Mouse (Mus musculus) midbrain, embryonic 13.5 days (tissue): ENCODE data around the gene Capn12. TPM values are rescaled to one million over a fixed set of nuclear protein-coding genes. Genes with fewer than 3 reads are reported as not detected.
"Not testable (repeated sequence)": the region's sequence is repeated elsewhere in the genome, so short reads cannot be mapped to it uniquely, and the experiment has no call there.

ENCODE experiments used
- ATAC-seq: fragments of 200-750 bp; cut with Nextera tagmentation; 2 replicates; pipeline ENCODE4 v1.8.0; 2017; ENCODE audit warnings: mild to moderate bottlenecking, moderate TSS enrichment, moderate library complexity
- H3K27ac ChIP-seq: fragments of 300-500 bp; sonication (generic); 2 replicates; pipeline ENCODE4 v1.5.1; 2015; ENCODE audit warnings: inconsistent platforms, mild to moderate bottlenecking, moderate library complexity
- H3K27me3 ChIP-seq: fragments of 300-500 bp; sonication (generic); 2 replicates; pipeline ENCODE4 v1.6.1; 2015; ENCODE audit warnings: mild to moderate bottlenecking, inconsistent platforms
- H3K36me3 ChIP-seq: fragments of 300-500 bp; sonication (generic); 2 replicates; pipeline ENCODE4 v1.6.1; 2015; ENCODE audit warnings: mild to moderate bottlenecking, inconsistent platforms
- H3K4me1 ChIP-seq: fragments of 300-500 bp; sonication (generic); replicated peaks from 2 replicates; pipeline ENCODE4 v1.6.1; 2015; ENCODE audit warnings: inconsistent platforms
- H3K4me2 ChIP-seq: fragments of 300-500 bp; sonication (generic); replicated peaks from 2 replicates; pipeline ENCODE4 v1.6.1; 2015; ENCODE audit warnings: moderate library complexity, mild to moderate bottlenecking, inconsistent platforms
- H3K4me3 ChIP-seq: fragments of 300-500 bp; sonication (generic); replicated peaks from 2 replicates; pipeline ENCODE4 v1.5.1; 2015; ENCODE audit warnings: mild to moderate bottlenecking, inconsistent platforms
- H3K9ac ChIP-seq: fragments of 300-500 bp; sonication (generic); replicated peaks from 2 replicates; pipeline ENCODE4 v1.6.1; 2015; ENCODE audit warnings: mild to moderate bottlenecking, inconsistent platforms
- H3K9me3 ChIP-seq: fragments of 300-500 bp; sonication (generic); 2 replicates; pipeline ENCODE4 v1.6.1; 2016; ENCODE audit warnings: mild to moderate bottlenecking, inconsistent platforms
- WGBS: fragments of 180-500 bp; shearing (Covaris S2); methylation state at CpG from one replicate; pipeline ENCODE4 v1.1.7; 2015; 5-methylcytosine and 5-hydroxymethylcytosine counted together
- polyA plus RNA-seq: library from polyadenylated mRNA; unstranded; fragments of >200 nt; fragmentation: Nextera tagmentation; extraction: Ambion mirVana; gene quantifications from 2 replicates; pipeline ENCODE4 v1.2.1, GENCODE M21; 2015

The Capn12 gene
- polyA plus RNA-seq, 1 experiment from 2014 or later: 0.62 TPM

DNA sequence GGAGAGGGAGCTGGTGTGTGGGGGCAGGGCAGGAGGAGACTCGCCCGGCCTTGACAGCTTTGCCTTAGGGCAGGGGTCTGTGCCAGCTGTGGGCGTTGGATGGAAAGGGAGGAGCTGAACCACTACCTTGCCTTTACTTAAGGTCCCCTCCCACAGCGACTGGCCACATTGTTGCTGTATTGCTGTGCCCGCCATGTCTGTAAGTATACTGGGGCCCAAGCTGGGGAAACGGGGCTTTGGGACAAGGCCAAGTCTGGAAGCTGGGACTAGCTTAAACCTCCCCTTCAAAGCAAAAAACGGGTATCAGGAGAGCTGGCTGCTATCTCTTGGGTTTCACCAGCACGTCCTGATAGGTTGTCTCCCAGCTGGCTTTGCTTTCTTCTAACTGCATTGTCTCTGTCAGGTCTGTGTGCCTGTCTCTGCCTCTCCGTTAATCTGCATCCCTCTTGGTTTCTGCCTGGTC lies 16.9 kb upstream of the Capn12 start:
- H3K4me2 ChIP-seq: peak overlapping the region; percentile 20; the same call in 1 of the 2 replicates
- ATAC-seq: no peak
- H3K36me3 ChIP-seq: no peaks in the 10 kb centered on the region
- H3K27ac ChIP-seq: 0 out of 2 replicates have a peak overlapping the region, but pooled peaks have one; percentile 30
- H3K4me3 ChIP-seq: no peak overlapping the region
- 52% methylated on average over 9 of the region's 9 CpGs for WGBS
- peaks cover 19% of the 10 kb centered on the region for H3K4me1 ChIP-seq
- no peaks in the 10 kb centered on the region for H3K9me3 ChIP-seq
- no peak overlapping the region for H3K9ac ChIP-seq
- no peaks in the 10 kb centered on the region for H3K27me3 ChIP-seq

DNA sequence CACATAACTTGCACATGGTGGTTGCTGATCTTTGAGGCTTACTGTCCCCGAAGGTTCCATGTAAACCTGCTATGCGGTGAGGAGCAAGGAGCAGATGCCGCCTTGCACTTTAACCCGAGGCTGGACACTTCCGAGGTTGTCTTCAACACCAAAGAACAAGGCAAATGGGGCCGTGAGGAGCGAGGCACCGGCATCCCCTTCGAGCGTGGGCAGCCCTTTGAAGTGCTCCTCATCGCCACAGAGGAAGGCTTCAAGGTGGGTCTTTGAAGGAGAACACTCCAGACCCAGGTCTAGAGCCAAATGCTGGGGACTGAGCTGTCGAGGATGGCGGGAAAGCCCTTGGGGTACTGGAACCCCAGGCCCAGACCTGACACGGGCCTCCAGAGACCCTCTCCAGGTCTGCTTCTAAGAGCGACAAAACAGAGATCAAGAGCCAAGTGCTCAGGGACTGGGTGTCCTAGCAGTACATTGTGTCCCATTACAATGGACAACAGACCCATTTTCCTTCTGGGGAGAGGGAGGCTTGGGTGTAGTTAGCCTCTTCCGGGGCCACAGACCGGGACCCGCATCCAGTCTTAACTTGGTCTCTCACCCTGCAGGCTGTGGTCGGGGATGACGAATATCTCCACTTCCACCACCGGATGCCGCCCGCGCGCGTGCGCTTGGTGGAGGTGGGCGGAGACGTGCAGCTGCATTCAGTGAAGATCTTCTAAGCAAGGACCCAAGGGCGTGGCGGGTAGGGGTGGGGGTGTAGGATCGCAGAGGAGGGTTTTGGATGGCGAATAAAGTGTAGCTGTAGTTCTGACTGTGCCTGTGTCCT lies 15.5 kb upstream of the Capn12 start:
- ATAC-seq: peak; percentile 59
- Histone ChIP-seq H3K4me1 (peaks cover 19% of the 10 kb centered on the region), H3K27ac (no peak overlapping the region), H3K27me3 (no peaks in the 10 kb centered on the region), H3K9me3 (no peaks in the 10 kb centered on the region), H3K36me3 (no peaks in the 10 kb centered on the region), H3K4me2 (peak overlapping the region; percentile 49), H3K9ac (peak overlapping the region; percentile 41; the same call in 1 of the 2 replicates), H3K4me3 (peak overlapping the region; percentile 20)
- 49% methylated on average over 33 of the region's 33 CpGs for WGBS

DNA sequence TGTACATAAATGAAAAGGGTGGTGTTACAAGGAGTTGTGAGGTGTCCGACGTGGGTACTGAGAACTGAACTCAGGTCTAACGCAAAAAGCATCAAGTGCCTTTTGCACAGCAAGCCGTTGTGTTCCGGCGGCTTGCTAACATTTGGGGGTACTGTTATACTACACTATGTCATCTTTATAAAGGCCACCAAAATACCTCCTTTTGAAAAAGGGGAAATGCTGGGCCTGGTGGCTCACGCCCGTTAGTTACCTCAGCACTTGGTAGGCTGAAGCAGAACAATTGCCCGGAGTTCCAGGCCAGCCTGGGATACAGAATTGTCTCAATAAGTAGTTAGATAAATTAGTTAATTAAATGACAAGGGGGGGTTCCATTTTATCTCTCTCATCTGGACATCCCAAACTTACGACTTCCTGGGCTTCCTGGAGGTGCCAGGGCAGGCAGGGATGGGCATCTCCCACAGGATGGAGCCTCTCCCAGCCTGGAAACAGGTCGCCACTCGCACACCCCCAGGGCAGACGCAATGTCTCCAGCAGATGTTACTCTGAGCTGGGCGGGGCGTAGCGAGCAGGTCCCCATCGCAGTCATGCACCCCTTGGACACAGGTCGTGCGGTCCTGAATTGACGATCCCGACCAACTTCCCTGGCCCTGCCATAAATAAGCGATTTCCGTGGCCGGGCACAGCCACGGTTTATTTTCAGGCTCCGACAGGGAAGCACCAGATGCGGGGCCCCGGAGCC lies 14.3 kb upstream of the Capn12 start:
- Histone ChIP-seq H3K27me3 (no peaks in the 10 kb centered on the region), H3K36me3 (no peaks in the 10 kb centered on the region), H3K9me3 (no peaks in the 10 kb centered on the region), H3K4me2 (no peak overlapping the region), H3K4me1 (peaks cover 19% of the 10 kb centered on the region), H3K9ac (no peak overlapping the region), H3K27ac (no peak overlapping the region), H3K4me3 (no peak overlapping the region)
- 93% methylated on average over 28 of the region's 28 CpGs for WGBS
- ATAC-seq: no peak

DNA sequence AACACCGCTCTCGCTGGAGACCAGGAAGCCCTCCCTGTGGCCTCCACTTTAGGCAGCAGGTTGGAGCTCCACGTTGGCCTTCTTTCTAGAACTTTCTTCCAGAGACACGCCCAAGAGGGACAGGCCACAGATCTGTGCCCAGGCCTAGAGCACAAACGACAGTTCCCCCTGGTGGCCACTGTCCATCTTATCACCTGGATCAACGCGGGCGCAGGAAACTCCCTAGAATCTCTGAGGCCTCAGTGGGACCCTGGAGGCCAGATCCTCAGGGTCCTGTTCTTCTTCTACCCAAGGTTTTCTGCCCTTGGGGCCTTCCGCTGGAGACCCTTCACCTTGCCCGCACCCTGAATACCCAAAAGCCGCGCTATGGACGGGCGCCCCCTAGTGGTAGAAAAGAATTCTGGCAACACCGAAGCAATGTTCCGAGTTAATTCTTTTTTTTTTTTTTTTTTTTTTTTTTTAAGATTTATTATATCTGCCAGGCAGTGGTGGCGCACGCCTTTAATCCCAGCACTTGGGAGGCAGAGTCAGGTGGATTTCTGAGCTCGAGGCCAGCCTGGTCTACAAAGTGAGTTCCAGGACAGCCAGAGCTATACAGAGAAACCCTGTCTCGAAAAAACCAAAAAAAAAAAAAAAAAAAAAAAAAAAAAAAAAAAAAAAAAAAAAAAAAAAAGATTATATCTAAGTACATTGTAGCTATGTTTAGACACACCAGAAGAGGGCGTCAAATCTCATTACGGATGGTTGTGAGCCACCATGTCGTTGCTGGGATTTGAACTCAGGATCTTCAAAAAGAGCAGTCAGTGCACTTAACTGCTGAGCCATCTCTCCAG lies 13.5 kb upstream of the Capn12 start:
- not testable (repeated sequence) for H3K9ac ChIP-seq, H3K4me2 ChIP-seq, H3K9me3 ChIP-seq, H3K27ac ChIP-seq, H3K36me3 ChIP-seq, ATAC-seq, H3K4me3 ChIP-seq, H3K27me3 ChIP-seq
- 31% methylated on average over 23 of the region's 23 CpGs for WGBS
- peaks cover 19% of the 10 kb centered on the region for H3K4me1 ChIP-seq

DNA sequence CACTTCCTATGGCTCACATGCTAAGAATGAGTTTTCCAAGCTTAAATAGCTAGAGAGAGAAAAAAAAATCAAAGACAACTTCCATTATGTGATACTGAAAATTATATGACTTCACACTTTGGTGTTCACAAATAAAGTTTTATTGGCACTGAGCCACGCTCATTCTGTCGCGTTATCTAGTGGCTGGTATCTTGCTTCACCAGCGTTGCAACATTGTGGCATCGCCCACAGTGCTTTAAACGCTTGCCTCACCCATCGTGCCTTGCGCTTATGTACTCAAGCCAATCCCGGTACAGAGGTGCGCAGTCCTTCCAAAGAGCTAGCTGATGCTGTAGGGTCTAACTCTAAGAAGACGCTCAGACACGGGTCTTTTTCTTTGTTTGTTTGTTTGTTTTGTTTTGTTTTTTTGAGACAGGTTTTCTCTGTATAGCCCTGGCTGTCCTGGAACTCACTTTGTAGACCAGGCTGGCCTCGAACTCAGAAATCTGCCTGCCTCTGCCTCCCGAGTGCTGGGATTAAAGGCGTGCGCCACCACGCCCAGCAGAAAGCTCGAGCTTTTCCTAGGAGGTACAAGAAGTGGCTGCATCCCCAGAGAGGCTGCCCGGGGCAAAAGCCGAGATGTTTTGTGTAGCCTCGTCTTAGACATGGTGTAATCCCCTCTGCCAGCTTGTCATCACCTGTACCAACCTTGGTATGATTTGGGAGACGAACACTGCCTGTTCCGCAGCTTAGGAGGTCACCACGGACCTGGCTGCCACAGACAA lies 10.1 kb upstream of the Capn12 start:
- no peaks in the 10 kb centered on the region for H3K27me3 ChIP-seq
- H3K9ac ChIP-seq: no peak overlapping the region
- no peak for ATAC-seq
- 90% methylated on average over 24 of the region's 24 CpGs for WGBS
- no peaks in the 10 kb centered on the region for H3K36me3 ChIP-seq
- no peak overlapping the region for H3K4me2 ChIP-seq
- no peaks in the 10 kb centered on the region for H3K9me3 ChIP-seq
- peaks cover 2% of the 10 kb centered on the region; the same call in 1 of the 2 replicates for H3K4me1 ChIP-seq
- no peak overlapping the region for H3K27ac ChIP-seq
- no peak overlapping the region for H3K4me3 ChIP-seq

DNA sequence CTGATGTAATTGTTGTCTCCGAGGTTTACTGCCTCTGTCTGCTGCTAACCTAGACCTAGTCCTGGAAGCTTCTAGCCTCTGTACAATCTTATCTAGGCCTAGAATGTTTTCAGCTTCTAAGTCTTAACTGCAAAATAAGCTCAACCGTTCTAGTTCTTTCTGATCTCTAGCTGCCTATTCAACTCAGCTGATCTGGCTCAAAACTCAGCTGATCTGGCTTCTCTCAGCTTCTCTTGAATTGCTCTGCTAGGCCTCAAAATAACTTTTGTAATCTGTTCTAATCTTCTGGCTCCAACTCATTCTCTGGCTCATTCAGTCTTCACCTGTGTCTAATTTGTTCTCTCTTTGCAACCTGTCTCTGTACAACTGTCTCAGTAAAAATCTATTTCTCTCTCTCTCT lies 6.7 kb upstream of the Capn12 start:
- Histone ChIP-seq H3K27ac (no peak overlapping the region), H3K9me3 (no peaks in the 10 kb centered on the region), H3K4me2 (no peak overlapping the region), H3K9ac (no peak overlapping the region), H3K36me3 (no peaks in the 10 kb centered on the region), H3K4me1 (no peaks in the 10 kb centered on the region), H3K27me3 (no peaks in the 10 kb centered on the region), H3K4me3 (no peak overlapping the region)
- ATAC-seq: no peak
- WGBS: 73% methylated on average over 2 of the region's 2 CpGs

DNA sequence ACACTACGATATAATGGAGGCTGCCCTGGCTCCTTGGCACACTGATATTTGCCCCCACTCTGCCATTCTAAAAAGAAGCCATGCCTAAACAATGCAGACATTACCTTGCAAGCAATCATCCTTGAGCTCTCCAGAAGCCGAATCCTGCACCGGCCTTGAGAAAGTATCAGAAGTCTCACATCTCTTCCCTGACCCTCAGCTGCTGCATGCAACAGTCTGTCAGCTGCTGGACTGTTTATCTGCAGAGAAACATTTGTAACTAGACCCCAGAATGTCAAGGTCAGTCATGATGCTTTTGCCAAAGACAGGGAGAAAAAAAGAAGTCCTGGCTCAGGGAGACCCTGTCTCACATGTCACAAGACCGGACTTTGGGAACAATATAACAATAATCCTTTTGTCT lies 5.1 kb upstream of the Capn12 start:
- H3K9me3 ChIP-seq: no peaks in the 10 kb centered on the region
- no peaks in the 10 kb centered on the region for H3K27me3 ChIP-seq
- 81% methylated on average over 4 of the region's 4 CpGs for WGBS
- no peaks in the 10 kb centered on the region for H3K4me1 ChIP-seq
- H3K27ac ChIP-seq: no peak overlapping the region
- no peak overlapping the region for H3K4me3 ChIP-seq
- ATAC-seq: no peak
- H3K36me3 ChIP-seq: no peaks in the 10 kb centered on the region
- H3K4me2 ChIP-seq: no peak overlapping the region
- H3K9ac ChIP-seq: no peak overlapping the region

DNA sequence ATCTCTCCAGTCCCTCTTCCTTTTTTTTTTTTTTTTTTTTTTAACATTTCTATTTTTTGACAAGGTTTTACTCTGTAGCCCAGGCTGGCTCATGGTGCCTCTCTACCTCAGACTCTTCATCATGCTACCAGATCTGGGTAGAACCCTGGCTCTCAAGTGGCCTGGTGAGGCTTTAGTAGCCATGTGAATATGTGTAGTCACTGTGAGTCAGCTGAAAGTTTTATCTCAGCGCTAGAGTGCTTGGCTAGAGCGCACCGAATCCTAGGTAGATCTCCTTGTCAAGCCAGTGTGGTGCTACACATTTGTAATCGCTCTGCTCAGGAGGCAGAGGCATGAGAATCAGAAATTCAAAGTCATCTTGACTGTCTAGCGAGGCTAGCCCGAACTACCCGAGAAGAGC lies 4.1 kb upstream of the Capn12 start:
- H3K4me3 ChIP-seq: no peak overlapping the region
- no peaks in the 10 kb centered on the region for H3K4me1 ChIP-seq
- ATAC-seq: no peak
- 89% methylated on average over 7 of the region's 7 CpGs for WGBS
- H3K27me3 ChIP-seq: no peaks in the 10 kb centered on the region
- H3K4me2 ChIP-seq: no peak overlapping the region
- no peak overlapping the region for H3K9ac ChIP-seq
- H3K27ac ChIP-seq: no peak overlapping the region
- H3K36me3 ChIP-seq: no peaks in the 10 kb centered on the region
- no peaks in the 10 kb centered on the region for H3K9me3 ChIP-seq

DNA sequence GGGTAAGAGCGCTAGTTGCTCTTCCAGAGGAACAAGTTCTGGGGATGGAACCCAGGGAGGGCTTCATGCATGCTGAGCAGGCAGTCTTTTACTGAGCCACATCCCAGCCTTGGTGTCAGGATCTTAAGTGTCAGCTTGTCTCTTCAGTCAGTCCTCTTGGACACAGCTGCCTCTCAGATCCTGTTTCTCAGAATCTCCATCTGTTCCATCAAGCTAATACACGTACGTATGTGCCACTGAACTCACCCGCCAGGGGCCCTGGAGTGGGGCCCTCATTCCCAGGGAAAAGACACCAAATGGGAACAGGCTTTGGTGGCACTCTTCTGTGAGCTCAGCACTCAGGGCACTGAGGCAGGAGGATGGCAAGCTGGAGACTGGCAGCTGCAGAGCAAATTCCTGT lies 3.4 kb upstream of the Capn12 start:
- no peaks in the 10 kb centered on the region for H3K9me3 ChIP-seq
- no peak for ATAC-seq
- H3K27ac ChIP-seq: no peak overlapping the region
- no peak overlapping the region for H3K4me3 ChIP-seq
- no peaks in the 10 kb centered on the region for H3K4me1 ChIP-seq
- 85% methylated on average over 4 of the region's 4 CpGs for WGBS
- no peaks in the 10 kb centered on the region for H3K36me3 ChIP-seq
- no peak overlapping the region for H3K9ac ChIP-seq
- H3K27me3 ChIP-seq: no peaks in the 10 kb centered on the region
- H3K4me2 ChIP-seq: no peak overlapping the region

DNA sequence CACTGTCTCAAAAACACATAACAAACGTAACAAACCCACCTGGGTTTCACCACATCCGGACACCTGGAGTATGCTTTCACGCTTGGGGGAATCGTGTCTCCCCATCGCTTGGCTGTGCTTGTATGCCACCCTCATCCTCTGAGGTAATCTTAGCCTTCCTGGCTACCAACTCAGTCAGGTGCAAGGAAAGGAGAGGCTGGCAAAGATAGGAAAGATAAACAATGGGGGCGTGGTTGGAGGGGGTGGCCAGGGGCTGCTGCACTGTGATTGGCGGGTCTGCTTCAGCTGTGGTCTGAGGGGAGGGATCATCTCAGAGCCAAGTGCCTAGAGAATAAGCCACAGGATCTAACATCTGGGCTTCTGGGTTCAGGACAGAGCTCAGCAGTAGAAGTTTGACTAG lies 1.6 kb upstream of the Capn12 start:
- WGBS: 78% methylated on average over 7 of the region's 7 CpGs

DNA sequence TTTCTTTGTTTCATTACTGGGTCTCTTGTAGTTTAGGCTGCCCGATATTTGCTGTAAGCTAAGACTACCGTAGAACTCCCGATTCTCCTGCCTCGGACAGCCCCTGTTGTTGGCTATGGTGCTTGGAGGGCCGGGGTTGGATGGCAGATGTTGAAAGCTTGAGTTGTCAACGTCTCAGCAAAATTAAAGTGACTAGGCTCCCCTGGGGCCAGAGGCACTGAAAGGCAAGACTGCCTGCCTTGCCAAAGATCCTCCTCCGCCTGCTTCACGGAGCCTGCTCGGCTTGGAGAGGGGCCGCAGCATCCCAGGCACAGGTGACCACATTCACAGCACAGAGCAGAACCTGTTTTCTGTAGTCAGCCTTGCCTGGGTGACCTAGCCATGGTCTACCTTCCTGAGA lies 668 bp upstream of the Capn12 start:
- Histone ChIP-seq H3K27ac (no peak overlapping the region), H3K9me3 (no peaks in the 10 kb centered on the region), H3K36me3 (no peaks in the 10 kb centered on the region), H3K9ac (no peak overlapping the region), H3K27me3 (no peaks in the 10 kb centered on the region), H3K4me3 (no peak overlapping the region), H3K4me2 (no peak overlapping the region), H3K4me1 (no peaks in the 10 kb centered on the region)
- 79% methylated on average over 10 of the region's 10 CpGs for WGBS
- no peak for ATAC-seq

More for the DNA sequence above, 1.6 kb upstream of the Capn12 start:
- Histone ChIP-seq H3K27me3 (no peaks in the 10 kb centered on the region), H3K4me2 (no peak overlapping the region), H3K9ac (no peak overlapping the region), H3K9me3 (no peaks in the 10 kb centered on the region), H3K27ac (no peak overlapping the region), H3K4me1 (no peaks in the 10 kb centered on the region), H3K36me3 (no peaks in the 10 kb centered on the region), H3K4me3 (no peak overlapping the region)
- no peak for ATAC-seq
